Mouse (Mus musculus) brain, adult 2 months (tissue): Measurements from ENCODE around the gene Ift81.
A peak's percentile ranks its signal among the peaks of the same experiment; 100 is the strongest.

Experiments used
- DNase-seq: peaks from one replicate; pipeline ENCODE4 v3.0.0; 2011; ENCODE audit warnings: low read depth, low spot score

Gene Ift81

DNA sequence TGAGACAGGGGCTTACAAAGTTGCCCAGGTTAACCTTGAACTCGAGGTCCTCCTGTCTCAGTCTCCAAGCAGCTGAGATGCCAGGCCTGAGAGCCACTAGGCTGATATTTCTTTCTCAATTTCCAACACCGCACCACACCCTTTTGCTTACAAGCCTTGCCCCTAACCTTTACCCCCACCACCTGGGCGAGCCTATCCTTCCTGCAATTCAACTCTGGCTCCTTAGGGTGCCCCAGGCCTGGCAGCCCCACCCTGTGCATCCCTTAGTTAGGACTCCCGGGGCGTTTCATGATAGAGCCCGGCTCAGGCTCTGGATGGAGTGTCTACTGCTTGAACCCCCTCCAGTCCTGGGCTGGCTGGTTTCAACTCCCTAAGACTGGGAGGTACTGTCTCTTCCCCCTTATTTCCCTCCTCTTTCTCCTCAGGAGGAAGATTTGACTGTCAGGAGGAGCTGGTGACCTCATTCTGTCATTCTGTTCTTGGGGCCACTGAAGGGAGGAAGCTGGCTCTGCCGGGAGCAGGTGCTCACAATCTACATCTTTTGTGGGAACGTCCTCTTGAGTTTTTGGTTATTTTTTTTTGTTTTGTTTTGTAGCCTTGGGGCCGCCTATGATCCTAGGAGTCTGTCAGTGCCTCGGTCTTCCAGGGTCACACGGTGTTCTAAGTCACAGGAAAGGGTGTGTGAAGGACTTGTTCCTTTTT, 98.1 kb downstream of the Ift81 start:
- peak; percentile 58 for DNase-seq

DNA sequence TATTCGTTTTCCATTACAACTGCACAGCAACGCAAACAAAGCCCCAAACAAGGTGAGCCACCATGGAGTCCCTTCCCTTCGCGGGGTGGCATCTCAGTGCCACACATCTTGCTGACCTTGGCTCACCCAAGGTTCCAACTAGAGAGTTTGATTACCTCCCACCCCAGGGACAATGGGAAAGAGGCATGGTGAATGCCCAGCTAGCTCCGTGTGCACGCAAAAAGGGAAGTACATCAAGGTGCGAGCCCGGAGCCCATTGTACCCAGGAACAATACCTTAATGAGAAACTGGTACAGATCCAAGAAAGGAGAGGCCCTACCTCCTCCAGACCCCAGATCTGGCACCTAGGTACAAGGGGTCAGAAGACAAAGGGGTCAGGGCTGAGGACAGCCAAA, 100.2 kb downstream of the Ift81 start:
- DNase-seq, result no peak

DNA sequence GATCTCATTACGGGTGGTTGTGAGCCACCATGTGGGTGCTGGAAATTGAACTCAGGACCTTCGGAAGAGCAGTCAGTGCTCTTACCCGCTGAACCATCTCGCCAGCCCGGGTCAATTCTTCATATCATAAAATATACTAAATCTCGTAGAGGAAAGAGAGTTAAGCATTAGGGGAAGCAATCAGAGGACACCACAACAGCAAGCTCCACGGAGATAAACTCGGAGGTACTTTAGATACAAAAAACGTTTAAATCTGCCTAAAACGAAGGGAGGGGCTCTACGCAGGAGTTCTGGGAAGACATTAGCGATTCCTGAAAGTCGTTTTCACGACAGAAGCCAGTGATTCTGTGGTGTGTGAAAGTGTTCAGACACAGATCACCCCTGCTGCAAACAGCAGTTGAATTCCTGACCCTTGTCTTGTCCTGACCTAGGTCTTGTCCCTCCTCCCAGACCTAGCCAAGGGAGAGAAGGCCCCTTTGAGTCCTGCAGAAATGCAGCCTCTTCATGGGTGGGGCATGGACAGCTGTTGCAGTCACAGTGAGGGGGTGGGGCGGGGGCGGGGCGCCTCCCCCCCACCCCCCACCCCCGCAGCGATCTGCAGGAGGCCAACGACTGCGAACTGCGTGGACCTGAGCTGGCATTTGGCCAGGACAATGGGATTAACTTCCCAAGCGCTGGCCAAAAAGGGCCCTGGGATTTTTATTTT, 100.7 kb downstream of the Ift81 start:
- no peak for DNase-seq

GRCm38 (mm10) chr5:122512011-122512410, 102.3 kb downstream of the Ift81 start:
- no peak for DNase-seq

DNA sequence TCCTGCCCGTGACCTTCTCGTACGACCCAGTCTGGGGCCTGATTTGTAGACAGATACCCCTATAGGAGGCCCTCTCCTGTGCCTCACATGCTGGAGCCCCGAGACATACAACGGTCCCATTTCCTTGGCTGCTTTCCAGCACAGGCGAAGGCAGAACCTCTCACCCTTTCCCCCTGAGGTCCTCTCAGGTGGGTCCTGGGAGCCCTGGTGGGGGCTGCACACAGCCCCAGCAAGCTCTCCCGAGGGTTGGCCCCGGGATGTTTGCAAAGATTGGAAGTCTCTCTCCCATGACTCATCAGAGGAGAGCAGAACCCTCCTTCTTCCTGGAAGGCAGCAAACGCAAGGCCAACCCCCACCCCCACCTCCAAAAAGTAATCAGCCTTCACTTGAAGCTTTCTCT, 102.9 kb downstream of the Ift81 start:
- peak; percentile 45 for DNase-seq

DNA sequence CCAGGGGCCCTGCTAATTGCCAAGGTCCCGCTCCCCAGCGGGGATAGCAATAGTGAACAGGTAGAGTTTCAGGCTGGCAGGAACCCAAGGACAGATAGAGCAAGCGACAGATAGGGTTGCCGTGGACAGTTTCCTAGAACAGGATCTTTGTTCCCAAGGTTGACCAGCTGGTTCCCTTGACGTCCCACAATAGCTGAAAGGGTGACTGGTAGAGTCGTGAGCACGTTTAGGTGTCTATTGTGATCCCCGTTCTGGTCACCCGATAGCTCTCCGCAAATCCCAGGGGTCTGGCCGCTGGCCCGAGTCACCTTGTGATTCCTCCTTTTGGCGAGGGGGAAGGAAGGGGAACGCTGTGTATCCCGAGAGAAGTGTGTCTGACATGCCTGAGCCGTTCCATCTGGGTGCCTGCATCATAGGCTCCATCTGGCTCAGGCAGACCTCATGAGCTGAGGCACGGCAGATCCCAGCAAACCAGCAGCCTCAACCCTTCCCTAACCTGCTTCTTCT, 103.6 kb downstream of the Ift81 start:
- DNase-seq, result peak; percentile 89

DNA sequence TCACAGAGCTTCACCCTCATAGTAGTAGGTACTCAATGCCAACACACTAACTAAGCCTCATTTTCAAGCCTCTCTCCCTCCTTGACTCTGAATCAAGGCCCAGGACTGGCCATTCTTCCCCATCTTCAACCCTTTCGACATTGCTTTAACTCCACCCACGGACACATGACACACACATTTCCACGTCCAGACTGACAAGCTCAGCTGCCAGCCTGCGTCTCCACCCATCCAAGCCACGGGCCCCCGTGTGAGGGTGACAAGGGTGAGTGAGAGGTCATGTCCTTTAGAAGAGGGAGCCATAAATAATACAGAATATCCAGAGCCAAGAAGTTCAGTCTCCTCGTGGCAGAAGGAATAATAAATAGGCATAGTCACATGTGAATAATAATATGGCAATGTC, 104.7 kb downstream of the Ift81 start:
- no peak for DNase-seq

DNA sequence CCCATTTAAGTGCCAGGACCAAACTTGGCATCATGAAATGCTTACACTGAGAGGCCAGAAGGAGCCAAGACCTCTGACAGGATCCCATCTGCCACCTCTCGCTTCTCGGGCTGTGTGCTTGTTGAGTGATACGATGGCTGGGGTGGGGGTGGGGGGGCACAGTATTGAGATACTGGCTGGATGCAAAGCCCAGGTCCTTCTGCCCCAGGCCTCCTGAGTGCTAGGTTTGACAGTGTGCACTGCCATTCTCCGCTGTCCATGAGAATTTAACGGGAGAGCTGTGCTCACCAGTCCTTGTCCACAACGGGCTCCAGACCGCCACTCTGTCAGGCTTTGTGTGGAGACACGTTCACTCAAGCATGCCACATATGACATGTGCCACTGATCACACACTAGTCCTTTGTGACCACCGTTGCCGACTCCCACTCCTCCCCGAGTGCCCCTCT, 105.4 kb downstream of the Ift81 start:
- peak; percentile 98 for DNase-seq

DNA sequence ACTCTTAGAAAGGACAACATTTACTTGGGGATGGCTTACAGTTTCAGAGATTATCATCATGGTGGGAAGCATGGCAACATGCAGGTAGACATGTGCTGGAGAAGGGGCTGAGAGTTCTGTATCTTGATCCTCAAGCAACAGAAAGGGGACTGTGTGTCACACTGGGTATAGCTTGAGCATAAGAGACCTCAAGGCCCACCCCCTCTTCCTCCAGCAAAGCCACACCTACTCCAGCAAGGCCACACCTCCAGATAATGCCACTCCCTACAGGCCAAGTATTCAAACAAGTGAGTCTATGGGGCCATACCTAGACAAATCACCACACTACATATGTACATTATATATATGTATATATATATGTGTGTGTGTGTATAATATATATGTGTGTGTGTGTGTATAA, 106.9 kb downstream of the Ift81 start:
- DNase-seq, result no peak

DNA sequence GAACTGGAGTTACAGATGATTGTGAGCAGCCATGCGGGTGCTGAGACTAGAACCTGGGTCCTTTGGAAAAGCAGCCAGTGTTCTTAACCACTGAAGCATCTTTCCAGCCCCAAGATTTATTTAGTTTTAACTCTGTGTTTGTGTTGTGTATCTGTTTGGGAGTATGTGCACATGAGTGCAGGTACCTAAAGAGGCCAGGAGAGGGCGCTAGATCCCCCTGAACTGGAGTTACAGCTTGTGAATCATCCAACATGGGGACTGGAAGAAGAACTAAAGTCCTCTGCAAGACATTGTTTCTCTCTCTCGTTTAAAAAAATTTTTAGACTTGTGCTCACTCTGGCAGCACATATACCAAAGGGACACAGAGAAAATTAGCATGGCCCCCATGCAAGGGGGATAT, 107.9 kb downstream of the Ift81 start:
- no peak for DNase-seq

DNA sequence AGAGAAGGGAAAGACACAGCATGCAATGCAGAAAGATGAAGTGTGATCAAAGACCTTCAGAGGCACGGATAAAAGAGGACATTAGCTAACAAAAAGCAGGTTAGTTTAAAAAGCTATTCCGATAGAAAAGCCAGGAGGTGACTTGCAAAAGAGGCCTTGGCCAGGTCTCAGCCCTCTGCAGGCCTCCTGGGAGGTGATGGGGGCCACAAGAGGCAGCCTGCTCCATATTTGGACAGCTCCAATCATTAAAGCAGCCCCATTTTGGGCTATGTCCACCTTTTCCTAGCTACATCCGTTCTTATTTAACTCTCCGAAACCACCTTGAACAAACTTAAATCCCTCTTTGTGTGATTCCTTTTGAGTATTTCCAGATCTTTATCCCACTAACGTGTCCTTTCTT, 108.8 kb downstream of the Ift81 start:
- DNase-seq, result no peak

GRCm38 (mm10) chr5:122503760-122504119, 110.6 kb downstream of the Ift81 start:
- DNase-seq, result no peak

DNA sequence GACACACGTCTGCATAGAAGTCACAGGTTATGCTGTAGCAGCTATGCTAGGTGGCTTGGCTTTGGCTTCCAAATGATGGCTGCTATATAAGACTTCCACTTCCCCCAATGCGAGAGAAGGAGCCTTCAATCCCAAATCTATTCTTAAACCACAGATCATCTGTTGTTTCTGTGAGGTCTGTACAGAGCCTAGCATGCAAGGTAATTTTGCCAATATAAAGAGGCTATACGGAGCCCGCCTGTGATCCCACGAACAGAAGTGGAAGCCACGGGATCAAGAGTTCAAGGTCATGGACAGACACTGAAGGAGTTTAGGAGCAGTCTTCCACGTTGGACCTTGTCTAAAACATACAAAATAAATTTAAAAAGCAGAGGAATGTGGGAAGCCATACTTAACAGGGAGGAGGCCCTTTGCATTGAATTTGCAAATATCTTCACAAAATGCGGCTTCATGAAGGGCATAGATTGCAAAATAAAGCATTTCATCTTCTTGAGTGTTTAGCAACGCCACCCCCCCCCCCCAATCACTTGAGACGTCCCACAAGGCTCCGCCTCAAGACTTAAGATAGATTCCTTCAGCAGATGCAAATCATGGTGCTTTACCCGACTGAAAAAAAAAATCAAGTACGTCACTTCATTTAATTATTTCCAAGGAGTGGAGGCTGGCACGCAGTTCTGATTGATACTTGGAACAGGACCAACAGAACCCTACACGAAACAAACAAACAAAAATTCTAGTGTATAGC, 111.1 kb downstream of the Ift81 start:
- DNase-seq, result peak; percentile 58

DNA sequence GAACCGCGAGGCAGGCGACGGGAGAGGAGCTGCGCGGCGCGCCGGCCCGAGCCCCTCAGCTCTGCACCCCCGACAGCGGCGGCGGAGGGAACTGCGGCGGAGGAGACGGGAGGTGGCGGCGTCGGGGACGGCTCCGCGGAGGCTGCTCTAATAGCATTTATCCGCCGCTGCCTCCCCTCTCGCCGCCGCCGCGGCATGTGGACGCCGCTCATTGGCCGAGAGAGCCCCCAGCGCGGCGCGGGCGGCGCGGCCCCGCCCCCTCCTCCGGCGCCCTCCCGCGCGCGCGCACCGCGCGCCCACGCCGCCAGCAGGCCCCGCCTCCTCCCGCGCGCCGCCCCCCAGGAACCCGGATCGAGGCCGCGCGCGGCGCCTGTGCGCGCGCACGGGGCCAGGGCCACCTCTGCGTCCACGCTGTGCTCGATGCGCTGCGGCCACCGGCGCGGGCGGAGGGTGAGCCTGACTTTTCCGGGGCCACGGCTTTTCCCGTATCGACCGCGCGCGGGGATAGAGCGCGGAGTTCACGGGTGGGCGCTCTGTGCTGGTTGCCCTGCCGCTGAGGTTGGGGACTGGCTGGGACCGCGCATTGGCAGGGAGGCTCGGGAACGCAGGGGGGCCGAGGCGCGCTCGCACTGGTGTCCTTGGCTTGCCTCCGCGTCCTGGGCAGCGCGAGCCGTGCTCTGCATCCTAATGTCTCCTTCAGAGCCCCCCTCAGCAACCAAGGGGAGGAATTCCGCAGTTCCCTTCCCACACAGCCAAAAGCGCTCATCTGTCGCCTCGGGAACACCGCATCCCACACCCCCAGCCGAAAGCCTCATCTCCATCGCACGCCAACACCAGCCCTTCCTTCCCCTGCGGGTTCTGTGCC, 112.0 kb downstream of the Ift81 start, which contains the start of gene Atp2a2:
TSS of gene Atp2a2 (minus strand) at position 149 of the 865 bp plus-strand sequence.
- peak; percentile 96 for DNase-seq

GRCm38 (mm10) chr5:122501101-122502076, 112.9 kb downstream of the Ift81 start:
- DNase-seq, result peak; percentile 44

DNA sequence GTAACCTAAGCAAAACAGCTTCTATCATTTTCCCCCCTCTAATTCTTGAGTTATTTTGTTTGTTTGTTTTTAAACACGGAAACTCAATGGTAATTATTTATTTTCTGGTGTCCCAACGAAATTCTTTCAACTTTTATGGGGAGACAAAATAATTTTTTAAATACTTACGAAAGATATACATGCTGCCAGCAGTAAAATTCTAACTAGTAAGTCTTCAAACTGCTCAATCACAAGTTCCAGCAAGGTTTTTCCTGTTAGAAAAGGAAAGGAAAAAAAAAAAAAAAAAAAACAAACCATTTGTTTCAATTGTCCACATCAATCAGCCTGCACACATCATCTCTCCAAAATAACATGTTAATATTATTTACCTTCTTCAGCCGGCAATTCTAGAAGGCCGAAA, 113.8 kb downstream of the Ift81 start:
- no peak for DNase-seq
